Mouse (Mus musculus): Measurements from ENCODE around the gene Gm49325.

GRCm38 (mm10) chr10:77586637-77587036 is 19.4 kb upstream of the Gm49325 start:
- TF ChIP-seq CTCF (IDR thresholded peaks at IDR 0.05): no peak
- TF ChIP-seq EP300 (IDR thresholded peaks at IDR 0.05): no peak

Data from lung, postnatal 0 days (tissue).